Mouse (Mus musculus): ENCODE data around the gene Fam196b.

- TF ChIP-seq MAFK (IDR thresholded peaks at IDR 0.05; ENCODE audit: insufficient read depth, low read depth, low read length), result no peak
- no peak for TF ChIP-seq ZC3H11A (IDR thresholded peaks at IDR 0.05; ENCODE audit: borderline replicate concordance, low read depth, low read length)
- no peak for TF ChIP-seq ZNF384 (IDR thresholded peaks at IDR 0.05; ENCODE audit: low read depth, low read length)
Measured at GRCm38 (mm10) chr11:34468571-34468970, 153.9 kb downstream of the Fam196b start.

Measured in ES-E14 (cell line).